In genomic region chr1:165817264-165817663, GRCm38 (mm10) we compare ENCODE assay signal across 16 mouse cellular contexts. TPM values are rescaled to one million over a fixed set of nuclear protein-coding genes. Genes with fewer than 3 reads are reported as not detected.
DNase-seq lines count a peak whose midpoint lies in the region; ATAC-seq and TF ChIP-seq lines count a peak whose summit lies in the region.
"Had no signal": no experiment of that assay in that cellular context is flagged by ENCODE, and none has a peak within 500 bp of the region (broad histone marks: within the 10 kb centered on the region; RNA-seq: fewer than 3 reads in every experiment).

No protein-coding gene starts in this region.

- TF ChIP-seq CTCF in bone marrow, adult 2 months (IDR thresholded peaks at IDR 0.05; ENCODE audit: control insufficient read depth, insufficient read depth, low read length) = no peak

- 0 out of 2 replicates have a peak overlapping the region, but pooled peaks have one; percentile 12 for H3K27ac ChIP-seq in bone marrow, adult 2 months (ENCODE audit: control insufficient read depth, insufficient read depth, low read depth, low read length, poor library complexity)
- H3K27ac ChIP-seq in forebrain, embryonic 10.5 days = no peak overlapping the region; the same call in 1 of the 2 replicates
- H3K27ac ChIP-seq: heart, embryonic 15.5 days; macrophage had no signal

- peaks cover 94% of the 10 kb centered on the region for H3K27me3 ChIP-seq in forebrain, embryonic 10.5 days (ENCODE audit: poor library complexity, severe bottlenecking)
- H3K27me3 ChIP-seq: CH12.LX had no signal

- H3K9me3 ChIP-seq in forebrain, embryonic 10.5 days = no peaks in the 10 kb centered on the region
- H3K9me3 ChIP-seq: heart, embryonic 15.5 days had no signal

- H3K36me3 ChIP-seq in forebrain, embryonic 10.5 days (replicated peaks) = no peaks in the 10 kb centered on the region
- H3K36me3 ChIP-seq: heart, embryonic 15.5 days had no signal

- WGBS in bone marrow, adult 2 months = 76% methylated on average over 9 of the region's 9 CpGs
- 67% methylated on average over 9 of the region's 9 CpGs for WGBS in forebrain, embryonic 10.5 days

- 0 out of 2 replicates have a peak, but pooled peaks have one; percentile 9 for ATAC-seq in erythroblast, adult 5-6 weeks (replicated peaks; ENCODE audit: low FRiP score, poor library complexity, severe bottlenecking)

- H3K4me3 ChIP-seq in bone marrow, adult 2 months (replicated peaks; ENCODE audit: control insufficient read depth, low read depth, low read length) = no peak overlapping the region
- H3K4me3 ChIP-seq in forebrain, embryonic 10.5 days = no peak overlapping the region
- H3K4me3 ChIP-seq: heart, embryonic 15.5 days had no signal

- no peak for TF ChIP-seq POLR2A in bone marrow, adult 2 months (IDR thresholded peaks at IDR 0.05; ENCODE audit: borderline replicate concordance, control insufficient read depth, low read depth, low read length)

- peaks cover 2% of the 10 kb centered on the region; the same call in 1 of the 2 replicates for H3K4me1 ChIP-seq in bone marrow, adult 2 months (ENCODE audit: control insufficient read depth, insufficient read depth, low read length)
- H3K4me1 ChIP-seq in forebrain, embryonic 10.5 days = peaks cover 70% of the 10 kb centered on the region

- peak; percentile 6 to 11 for DNase-seq in lung, adult 18-20 months
- no peak for DNase-seq in lung, postnatal 25 days (ENCODE audit: low spot score)
- DNase-seq in lung, postnatal 14 days = peak; percentile 5
- no peak for DNase-seq in forebrain, embryonic 10.5 days (ENCODE audit: extremely low spot score, low spot score)
- no peak for DNase-seq in adrenal gland, adult 18-20 months (ENCODE audit: low spot score in 2 of 2)
- DNase-seq: cerebellum, adult 18-20 months; gastrocnemius, postnatal 36 days; kidney, postnatal 10 days; layer of hippocampus, adult 9-11 months; spleen, adult 18-20 months had no signal

RNA-seq across cellular contexts. Expression of gene Cd247, which starts 28.8 kb away (rescaled TPM):
- polyA plus RNA-seq in bone marrow, adult 2 months (2011; ENCODE audit: insufficient read depth, insufficient read length, low replicate concordance, missing spikeins) = 3.3 and 4.9 TPM in 2 replicates
- 1.0 TPM in 1 of 2 replicates, not detected in the other for total RNA-seq in erythroblast, adult 5-6 weeks (2015; ENCODE audit: low replicate concordance)
- 0.68 and 4.2 TPM in 2 replicates for total RNA-seq in erythroblast, adult 5-6 weeks (2017; ENCODE audit: low replicate concordance)
- polyA plus RNA-seq in forebrain, embryonic 10.5 days (2016; fragmentation: Nextera tagmentation; extraction: Ambion mirVana) = 1.2 and 1.4 TPM in 2 replicates
- total RNA-seq in adrenal gland, adult 18-20 months (2021) = under 1 TPM; 0.20 to 0.74 TPM
- total RNA-seq: left cerebral cortex, postnatal 14 days had no signal

RNA-seq across cellular contexts. Expression of gene Creg1, which starts 53.7 kb away (rescaled TPM):
- 288 and 312 TPM in 2 replicates for polyA plus RNA-seq in bone marrow, adult 2 months (2011; ENCODE audit: insufficient read depth, insufficient read length, low replicate concordance, missing spikeins)
- total RNA-seq in erythroblast, adult 5-6 weeks (2015; ENCODE audit: low replicate concordance) = 921 and 924 TPM in 2 replicates
- total RNA-seq in erythroblast, adult 5-6 weeks (2017; ENCODE audit: low replicate concordance) = 849 and 890 TPM in 2 replicates
- polyA plus RNA-seq in forebrain, embryonic 10.5 days (2016; fragmentation: Nextera tagmentation; extraction: Ambion mirVana) = 33.7 and 34.3 TPM in 2 replicates
- total RNA-seq in adrenal gland, adult 18-20 months (2021) = 10 to 100 TPM; 68.6 to 77.2 TPM

Comparison
In these comparisons a context has a peak if more than half of its experiments do, and no peak if none do; other contexts are left out.
1. DNase-seq: peak in lung, adult 18-20 months (2 of 2) and lung, postnatal 14 days (single experiment); none in lung, postnatal 25 days (single experiment), forebrain, embryonic 10.5 days (single experiment) and adrenal gland, adult 18-20 months (0 of 2).
2. RNA of gene Creg1, which starts 53.7 kb away (total RNA-seq): 849 to 924 TPM in erythroblast, adult 5-6 weeks; 68.6 to 77.2 TPM in adrenal gland, adult 18-20 months; every median in the first group is over 10 times any median in the second.